Mouse (Mus musculus) bone marrow macrophage, adult 2 months (primary cell): ENCODE measurements around the gene Spata48.

Experiments used
- CTCF ChIP-seq: IDR thresholded peaks from 2 replicates; pipeline ENCODE4 v1.5.1; 2012; ENCODE audit warnings: low read depth, mild to moderate bottlenecking, low read length, moderate library complexity
- POLR2A ChIP-seq: IDR thresholded peaks from 2 replicates; pipeline ENCODE4 v1.6.1; 2012; ENCODE audit warnings: mild to moderate bottlenecking, low read depth, low read length, borderline replicate concordance

- TF ChIP-seq POLR2A = no peak
- no peak for TF ChIP-seq CTCF
These were observed 93.7 kb downstream of the Spata48 start for GRCm38 (mm10) chr11:11555563-11555962.
